Mouse (Mus musculus) stomach, embryonic 15.5 days (tissue): ENCODE measurements around the gene Slc9c1. TPM values are rescaled to one million over a fixed set of nuclear protein-coding genes. Genes with fewer than 3 reads are reported as not detected.
"Not testable (repeated sequence)": the region's sequence is repeated elsewhere in the genome, so short reads cannot be mapped to it uniquely, and the experiment has no call there.

Experiments used
- ATAC-seq: fragments of 200-750 bp; cut with Nextera tagmentation; 2 replicates; pipeline ENCODE4 v1.8.0; 2017; ENCODE audit warnings: low read depth, moderate number of reproducible peaks, moderate TSS enrichment; ENCODE audit not compliant: insufficient read depth, low FRiP score
- H3K27ac ChIP-seq: fragments of 300-500 bp; sonication (generic); 2 replicates; pipeline ENCODE4 v1.5.1; 2015; ENCODE audit warnings: mild to moderate bottlenecking, inconsistent platforms
- H3K27me3 ChIP-seq: fragments of 300-500 bp; sonication (generic); replicated peaks from 2 replicates; pipeline ENCODE4 v1.6.1; 2015; ENCODE audit warnings: inconsistent platforms
- H3K36me3 ChIP-seq: fragments of 300-500 bp; sonication (generic); 2 replicates; pipeline ENCODE4 v1.6.1; 2015; ENCODE audit warnings: inconsistent platforms
- H3K4me1 ChIP-seq: fragments of 300-500 bp; sonication (generic); 2 replicates; pipeline ENCODE4 v1.6.1; 2015; ENCODE audit warnings: inconsistent platforms
- H3K4me2 ChIP-seq: fragments of 300-500 bp; sonication (generic); 2 replicates; pipeline ENCODE4 v1.6.1; 2015; ENCODE audit warnings: mild to moderate bottlenecking, inconsistent platforms
- H3K4me3 ChIP-seq: fragments of 300-500 bp; sonication (generic); replicated peaks from 2 replicates; pipeline ENCODE4 v1.5.1; 2015; ENCODE audit warnings: inconsistent platforms
- H3K9ac ChIP-seq: fragments of 300-500 bp; sonication (generic); 2 replicates; pipeline ENCODE4 v1.6.1; 2015; ENCODE audit warnings: inconsistent platforms
- H3K9me3 ChIP-seq: fragments of 300-500 bp; sonication (generic); 2 replicates; pipeline ENCODE4 v1.6.1; 2016; ENCODE audit warnings: inconsistent platforms
- WGBS: fragments of 180-500 bp; shearing (Covaris S2); methylation state at CpG from one replicate; pipeline ENCODE4 v1.1.7; 2015; 5-methylcytosine and 5-hydroxymethylcytosine counted together
- polyA plus RNA-seq: library from polyadenylated mRNA; unstranded; fragments of >200 nt; fragmentation: Nextera tagmentation; extraction: Ambion mirVana; gene quantifications from 2 replicates; pipeline ENCODE4 v1.2.1, GENCODE M21; 2015

The Slc9c1 gene
- polyA plus RNA-seq = not detected in 2 replicates

GRCm38 (mm10) chr16:45535009-45535408 is at the start of gene Slc9c1:
Slc9c1 (plus strand) TSS chr16:45535309.
- H3K4me3 ChIP-seq = no peak within 1 kb of the TSS
- WGBS = 94% methylated on average over 5 of the region's 5 CpGs
- no peak within 1 kb of the TSS for H3K4me2 ChIP-seq
- no peaks in the 10 kb centered on the region for H3K36me3 ChIP-seq
- no peaks in the 10 kb centered on the region for H3K27me3 ChIP-seq
- H3K9me3 ChIP-seq = no peaks in the 10 kb centered on the region
- no peak within 1 kb of the TSS for H3K27ac ChIP-seq
- no peak within 1 kb of the TSS for H3K9ac ChIP-seq
- no peaks in the 10 kb centered on the region for H3K4me1 ChIP-seq
- no peak for ATAC-seq

- Histone ChIP-seq H3K4me3 (no peak within 1 kb of the TSS), H3K27ac (no peak within 1 kb of the TSS), H3K4me1 (no peaks in the 10 kb centered on the region), H3K27me3 (no peaks in the 10 kb centered on the region), H3K9ac (no peak within 1 kb of the TSS), H3K36me3 (no peaks in the 10 kb centered on the region), H3K9me3 (no peaks in the 10 kb centered on the region), H3K4me2 (no peak within 1 kb of the TSS)
- ATAC-seq = peak; percentile 71
- WGBS = 59% methylated on average over 5 of the region's 5 CpGs
These were observed 42.2 kb upstream of the Slc9c1 start, which contains the start of gene Gm609 for GRCm38 (mm10) chr16:45492927-45493326. Gm609 (minus strand) TSS chr16:45492969.

GRCm38 (mm10) chr16:45495326-45495725 is 39.8 kb upstream of the Slc9c1 start:
- Histone ChIP-seq H3K9me3 (no peaks in the 10 kb centered on the region), H3K4me2 (no peak overlapping the region), H3K9ac (no peak overlapping the region), H3K27me3 (no peaks in the 10 kb centered on the region), H3K27ac (no peak overlapping the region), H3K4me1 (no peaks in the 10 kb centered on the region), H3K4me3 (no peak overlapping the region), H3K36me3 (no peaks in the 10 kb centered on the region)
- WGBS = 74% methylated on average over 1 of the region's 1 CpGs
- no peak for ATAC-seq

- no peaks in the 10 kb centered on the region for H3K4me1 ChIP-seq
- no peaks in the 10 kb centered on the region for H3K36me3 ChIP-seq
- no peaks in the 10 kb centered on the region for H3K9me3 ChIP-seq
- no peak overlapping the region for H3K27ac ChIP-seq
- H3K9ac ChIP-seq = no peak overlapping the region
- no peak overlapping the region for H3K4me2 ChIP-seq
- H3K4me3 ChIP-seq = no peak overlapping the region
- ATAC-seq = no peak
- no peaks in the 10 kb centered on the region for H3K27me3 ChIP-seq
- WGBS = 70% methylated on average over 5 of the region's 5 CpGs
These were observed 9.6 kb upstream of the Slc9c1 start for GRCm38 (mm10) chr16:45525551-45525950.

- 67% methylated on average over 4 of the region's 4 CpGs for WGBS
- no peak within 1 kb of the TSS for H3K4me2 ChIP-seq
- no peak for ATAC-seq
- no peaks in the 10 kb centered on the region for H3K4me1 ChIP-seq
- no peak within 1 kb of the TSS for H3K4me3 ChIP-seq
- no peaks in the 10 kb centered on the region for H3K9me3 ChIP-seq
- H3K36me3 ChIP-seq = no peaks in the 10 kb centered on the region
- H3K27me3 ChIP-seq = no peaks in the 10 kb centered on the region
- H3K27ac ChIP-seq = no peak within 1 kb of the TSS
- H3K9ac ChIP-seq = no peak within 1 kb of the TSS
These were observed 3.2 kb upstream of the Slc9c1 start, which contains the start of gene Gm17783 for GRCm38 (mm10) chr16:45531950-45532349. Gm17783 (minus strand) TSS chr16:45532050.

GRCm38 (mm10) chr16:45538342-45538741 is 3.2 kb downstream of the Slc9c1 start:
- not testable (repeated sequence) for H3K27ac ChIP-seq, H3K4me3 ChIP-seq, H3K9ac ChIP-seq, H3K9me3 ChIP-seq, H3K36me3 ChIP-seq, H3K4me2 ChIP-seq, H3K4me1 ChIP-seq, H3K27me3 ChIP-seq
- WGBS = 62% methylated on average over 1 of the region's 1 CpGs
- peak; percentile 66 for ATAC-seq

- Histone ChIP-seq H3K4me2 (no peak overlapping the region), H3K36me3 (no peaks in the 10 kb centered on the region), H3K4me1 (no peaks in the 10 kb centered on the region), H3K9me3 (no peaks in the 10 kb centered on the region), H3K27ac (no peak overlapping the region), H3K4me3 (no peak overlapping the region), H3K9ac (no peak overlapping the region), H3K27me3 (no peaks in the 10 kb centered on the region)
- no peak for ATAC-seq
These were observed 7.0 kb downstream of the Slc9c1 start for GRCm38 (mm10) chr16:45542108-45542507.

GRCm38 (mm10) chr16:45544341-45544740 is 9.2 kb downstream of the Slc9c1 start:
- Histone ChIP-seq H3K9ac (no peak overlapping the region), H3K4me2 (no peak overlapping the region), H3K27me3 (no peaks in the 10 kb centered on the region), H3K36me3 (no peaks in the 10 kb centered on the region), H3K4me3 (no peak overlapping the region), H3K27ac (no peak overlapping the region), H3K4me1 (no peaks in the 10 kb centered on the region), H3K9me3 (no peaks in the 10 kb centered on the region)
- ATAC-seq = no peak
- WGBS = 67% methylated on average over 3 of the region's 3 CpGs

- H3K36me3 ChIP-seq = no peaks in the 10 kb centered on the region
- ATAC-seq = no peak
- H3K9me3 ChIP-seq = no peaks in the 10 kb centered on the region
- H3K4me3 ChIP-seq = no peak overlapping the region
- H3K4me2 ChIP-seq = no peak overlapping the region
- no peak overlapping the region for H3K27ac ChIP-seq
- no peak overlapping the region for H3K9ac ChIP-seq
- no peaks in the 10 kb centered on the region for H3K27me3 ChIP-seq
- H3K4me1 ChIP-seq = no peaks in the 10 kb centered on the region
These were observed 12.9 kb downstream of the Slc9c1 start for GRCm38 (mm10) chr16:45547982-45548381.

- H3K4me2 ChIP-seq = no peak overlapping the region
- ATAC-seq = no peak
- WGBS = 33% methylated on average over 2 of the region's 2 CpGs
- H3K36me3 ChIP-seq = no peaks in the 10 kb centered on the region
- no peaks in the 10 kb centered on the region for H3K9me3 ChIP-seq
- no peak overlapping the region for H3K4me3 ChIP-seq
- H3K27me3 ChIP-seq = no peaks in the 10 kb centered on the region
- H3K4me1 ChIP-seq = no peaks in the 10 kb centered on the region
- H3K27ac ChIP-seq = no peak overlapping the region
- H3K9ac ChIP-seq = no peak overlapping the region
These were observed 16.5 kb downstream of the Slc9c1 start for GRCm38 (mm10) chr16:45551579-45551978.

- H3K9me3 ChIP-seq = no peaks in the 10 kb centered on the region
- no peaks in the 10 kb centered on the region for H3K27me3 ChIP-seq
- 55% methylated on average over 3 of the region's 3 CpGs for WGBS
- H3K4me1 ChIP-seq = no peaks in the 10 kb centered on the region
- no peak overlapping the region for H3K4me2 ChIP-seq
- no peak overlapping the region for H3K9ac ChIP-seq
- H3K4me3 ChIP-seq = no peak overlapping the region
- ATAC-seq = no peak
- H3K36me3 ChIP-seq = no peaks in the 10 kb centered on the region
- no peak overlapping the region for H3K27ac ChIP-seq
These were observed 26.6 kb downstream of the Slc9c1 start for GRCm38 (mm10) chr16:45561747-45562146.

- ATAC-seq = no peak
- H3K4me3 ChIP-seq = no peak overlapping the region
- H3K4me2 ChIP-seq = no peak overlapping the region
- H3K27ac ChIP-seq = no peak overlapping the region
- H3K9me3 ChIP-seq = no peaks in the 10 kb centered on the region
- no peak overlapping the region for H3K9ac ChIP-seq
- no peaks in the 10 kb centered on the region for H3K27me3 ChIP-seq
- H3K36me3 ChIP-seq = no peaks in the 10 kb centered on the region
- 80% methylated on average over 3 of the region's 3 CpGs for WGBS
- H3K4me1 ChIP-seq = no peaks in the 10 kb centered on the region
These were observed 37.2 kb downstream of the Slc9c1 start for GRCm38 (mm10) chr16:45572307-45572706.

GRCm38 (mm10) chr16:45579883-45580282 is 44.8 kb downstream of the Slc9c1 start:
- Histone ChIP-seq H3K9me3 (no peaks in the 10 kb centered on the region), H3K36me3 (no peaks in the 10 kb centered on the region), H3K4me3 (no peak overlapping the region), H3K4me2 (no peak overlapping the region), H3K27ac (no peak overlapping the region), H3K9ac (no peak overlapping the region), H3K27me3 (no peaks in the 10 kb centered on the region), H3K4me1 (no peaks in the 10 kb centered on the region)
- no peak for ATAC-seq
- WGBS = 53% methylated on average over 12 of the region's 12 CpGs
